Mouse (Mus musculus) myocyte (in vitro differentiated cells): Measurements from ENCODE around the gene Tox2. TPM values are rescaled to one million over a fixed set of nuclear protein-coding genes. Genes with fewer than 3 reads are reported as not detected.

Source experiments
- H3K27me3 ChIP-seq: one replicate; pipeline ENCODE4 v1.6.1; 2011; ENCODE audit not compliant: control insufficient read depth, insufficient read depth, insufficient read length
- H3K36me3 ChIP-seq: one replicate; pipeline ENCODE4 v1.6.1; 2011; ENCODE audit not compliant: control insufficient read depth, insufficient read depth
- H3K4me2 ChIP-seq: one replicate; pipeline ENCODE4 v1.6.1; 2011; ENCODE audit warnings: low read depth, control low read depth
- H3K4me3 ChIP-seq: one replicate; pipeline ENCODE4 v1.5.1; 2011; ENCODE audit warnings: mild to moderate bottlenecking, control low read depth, moderate library complexity
- H3K79me2 ChIP-seq: one replicate; pipeline ENCODE4 v1.6.1; 2011; ENCODE audit not compliant: control insufficient read depth, insufficient read depth
- H3ac ChIP-seq: one replicate; pipeline ENCODE4 v1.6.1; 2011; ENCODE audit not compliant: control insufficient read depth, insufficient read length
- CEBPB ChIP-seq: IDR thresholded peaks from 2 replicates; pipeline ENCODE4 v1.6.1; 2011; ENCODE audit warnings: mild to moderate bottlenecking, moderate library complexity; ENCODE audit not compliant: poor library complexity, insufficient read depth, severe bottlenecking
- E2F4 ChIP-seq: IDR thresholded peaks from one replicate; pipeline ENCODE4 v1.6.1; 2011; ENCODE audit warnings: mild to moderate bottlenecking, control low read depth, moderate library complexity; ENCODE audit not compliant: insufficient read depth
- MAX ChIP-seq: IDR thresholded peaks from one replicate; pipeline ENCODE4 v1.6.1; 2011; ENCODE audit warnings: low read depth, mild to moderate bottlenecking, control low read depth
- MYOD1 ChIP-seq, 3 experiments: IDR thresholded peaks; one replicate each; pipeline ENCODE4 v1.6.1; 2011; ENCODE audit warnings: control low read depth in 2 of 3, low read depth in 2 of 3, mild to moderate bottlenecking in 2 of 3, moderate library complexity in 1 of 3; ENCODE audit not compliant: insufficient read length in 2 of 3, control insufficient read depth in 1 of 3
- MYOG ChIP-seq, 3 experiments: IDR thresholded peaks; one replicate each; pipeline ENCODE4 v1.6.1; 2011; ENCODE audit warnings: control low read depth in 2 of 3, low read depth in 2 of 3, mild to moderate bottlenecking in 2 of 3; ENCODE audit not compliant: insufficient read length in 2 of 3, control insufficient read depth in 1 of 3, insufficient read depth in 1 of 3
- POLR2A ChIP-seq: IDR thresholded peaks from one replicate; pipeline ENCODE4 v1.6.1; 2011; ENCODE audit warnings: low read depth, mild to moderate bottlenecking, control low read depth, moderate library complexity; ENCODE audit not compliant: insufficient read length
- POLR2AphosphoS2 ChIP-seq: IDR thresholded peaks from one replicate; pipeline ENCODE4 v1.6.1; 2011; ENCODE audit warnings: low read depth, control low read depth; ENCODE audit not compliant: insufficient read length
- REST ChIP-seq: IDR thresholded peaks from one replicate; pipeline ENCODE4 v1.6.1; 2011; ENCODE audit warnings: mild to moderate bottlenecking, control low read depth, moderate library complexity; ENCODE audit not compliant: insufficient read depth, insufficient read length
- SRF ChIP-seq: IDR thresholded peaks from one replicate; pipeline ENCODE4 v1.6.1; 2011; ENCODE audit warnings: low read depth; ENCODE audit not compliant: control insufficient read depth, insufficient read length
- TCF12 ChIP-seq: IDR thresholded peaks from one replicate; pipeline ENCODE4 v1.6.1; 2011; ENCODE audit warnings: mild to moderate bottlenecking, control low read depth; ENCODE audit not compliant: poor library complexity, insufficient read depth, severe bottlenecking
- TCF3 ChIP-seq: IDR thresholded peaks from one replicate; pipeline ENCODE4 v1.6.1; 2011; ENCODE audit warnings: low read depth, control low read depth; ENCODE audit not compliant: insufficient read length
- USF1 ChIP-seq: IDR thresholded peaks from one replicate; pipeline ENCODE4 v1.6.1; 2011; ENCODE audit warnings: low read depth, mild to moderate bottlenecking, control low read depth, moderate library complexity
- polyA plus RNA-seq: library from polyadenylated mRNA; unstranded; fragments of >200 nt; fragmentation: generic; extraction: Trizol; gene quantifications from one replicate; pipeline ENCODE4 v1.2.1, GENCODE M21; 2012; ENCODE audit warnings: missing spikeins

Tox2 gene
- polyA plus RNA-seq, 1 experiment, result 0.05 TPM

- Histone ChIP-seq H3ac (no peak overlapping the region), H3K27me3 (peaks cover 38% of the 10 kb centered on the region), H3K4me3 (no peak overlapping the region), H3K79me2 (no peaks in the 10 kb centered on the region), H3K4me2 (peak overlapping the region; percentile 52), H3K36me3 (no peaks in the 10 kb centered on the region)
- TF ChIP-seq CEBPB, result peak; percentile 29; the same call in 1 of the 2 replicates
- no peak for TF ChIP-seq REST
- TF ChIP-seq MYOD1 (IDR thresholded peaks at IDR 0.05; ENCODE audit: control insufficient read depth in 1 of 3, insufficient read length in 2 of 3, low read depth in 2 of 3), result peak in 1 of 3 experiments; percentile 74
- TF ChIP-seq SRF, result peak; percentile 39
- no peak for TF ChIP-seq MAX
- peak; percentile 68 to 97 (median 90) for TF ChIP-seq MYOG (IDR thresholded peaks at IDR 0.05; ENCODE audit: control insufficient read depth in 1 of 3, insufficient read depth in 1 of 3, insufficient read length in 2 of 3, low read depth in 2 of 3)
- TF ChIP-seq USF1, result no peak
- peak; percentile 93 for TF ChIP-seq TCF3
- peak; percentile 90 for TF ChIP-seq TCF12
Measured at GRCm38 (mm10) chr2:163229050-163229449, 26.1 kb downstream of the Tox2 start.

GRCm38 (mm10) chr2:163231781-163232534 is 29.0 kb downstream of the Tox2 start:
- H3K79me2 ChIP-seq, result no peaks in the 10 kb centered on the region
- peaks cover 16% of the 10 kb centered on the region for H3K27me3 ChIP-seq
- no peak overlapping the region for H3ac ChIP-seq
- TF ChIP-seq TCF12 (no peak), POLR2AphosphoS2 (no peak), MAX (no peak), CEBPB (no peak), REST (no peak)
- H3K36me3 ChIP-seq, result no peaks in the 10 kb centered on the region
- no peak overlapping the region for H3K4me3 ChIP-seq
- no peak overlapping the region for H3K4me2 ChIP-seq

GRCm38 (mm10) chr2:163233666-163234065 is 30.7 kb downstream of the Tox2 start:
- H3K79me2 ChIP-seq, result no peaks in the 10 kb centered on the region
- no peak overlapping the region for H3K4me3 ChIP-seq
- no peaks in the 10 kb centered on the region for H3K36me3 ChIP-seq
- TF ChIP-seq MYOG (IDR thresholded peaks at IDR 0.05; ENCODE audit: control insufficient read depth in 1 of 3, insufficient read depth in 1 of 3, insufficient read length in 2 of 3, low read depth in 2 of 3), result no peak
- no peak for TF ChIP-seq REST
- TF ChIP-seq TCF12, result no peak
- no peak for TF ChIP-seq USF1
- TF ChIP-seq MAX, result no peak
- no peak for TF ChIP-seq POLR2AphosphoS2
- no peak for TF ChIP-seq SRF
- no peak for TF ChIP-seq CEBPB
- TF ChIP-seq MYOD1 (IDR thresholded peaks at IDR 0.05; ENCODE audit: control insufficient read depth in 1 of 3, insufficient read length in 2 of 3, low read depth in 2 of 3), result no peak
- TF ChIP-seq E2F4, result no peak
- no peak for TF ChIP-seq POLR2A
- TF ChIP-seq TCF3, result no peak
- H3K27me3 ChIP-seq, result peaks cover 20% of the 10 kb centered on the region
- H3K4me2 ChIP-seq, result no peak overlapping the region
- no peak overlapping the region for H3ac ChIP-seq

GRCm38 (mm10) chr2:163236057-163236456 is 33.1 kb downstream of the Tox2 start:
- Histone ChIP-seq H3K4me2 (no peak overlapping the region), H3K27me3 (peaks cover 33% of the 10 kb centered on the region), H3K36me3 (no peaks in the 10 kb centered on the region), H3ac (no peak overlapping the region), H3K4me3 (no peak overlapping the region), H3K79me2 (no peaks in the 10 kb centered on the region)
- TF ChIP-seq MAX, result no peak
- TF ChIP-seq REST, result no peak
- no peak for TF ChIP-seq MYOG (IDR thresholded peaks at IDR 0.05; ENCODE audit: control insufficient read depth in 1 of 3, insufficient read depth in 1 of 3, insufficient read length in 2 of 3, low read depth in 2 of 3)
- no peak for TF ChIP-seq MYOD1 (IDR thresholded peaks at IDR 0.05; ENCODE audit: control insufficient read depth in 1 of 3, insufficient read length in 2 of 3, low read depth in 2 of 3)
- no peak for TF ChIP-seq TCF12

- no peak overlapping the region for H3ac ChIP-seq
- no peaks in the 10 kb centered on the region for H3K79me2 ChIP-seq
- no peak for TF ChIP-seq TCF12
- TF ChIP-seq MYOD1 (IDR thresholded peaks at IDR 0.05; ENCODE audit: control insufficient read depth in 1 of 3, insufficient read length in 2 of 3, low read depth in 2 of 3), result no peak
- TF ChIP-seq REST, result no peak
- no peak for TF ChIP-seq TCF3
- no peak for TF ChIP-seq MAX
- TF ChIP-seq E2F4, result no peak
- no peak for TF ChIP-seq POLR2AphosphoS2
- no peak for TF ChIP-seq MYOG (IDR thresholded peaks at IDR 0.05; ENCODE audit: control insufficient read depth in 1 of 3, insufficient read depth in 1 of 3, insufficient read length in 2 of 3, low read depth in 2 of 3)
- TF ChIP-seq SRF, result no peak
- TF ChIP-seq USF1, result no peak
- no peak for TF ChIP-seq CEBPB
- no peak for TF ChIP-seq POLR2A
- H3K36me3 ChIP-seq, result no peaks in the 10 kb centered on the region
- H3K4me3 ChIP-seq, result no peak overlapping the region
- peaks cover 39% of the 10 kb centered on the region for H3K27me3 ChIP-seq
- H3K4me2 ChIP-seq, result no peak overlapping the region
Measured at GRCm38 (mm10) chr2:163237999-163238529, 35.1 kb downstream of the Tox2 start.
